Mouse (Mus musculus) heart, embryonic 11.5 days (tissue): ENCODE measurements around the gene Wdr83. TPM values are rescaled to one million over a fixed set of nuclear protein-coding genes. Genes with fewer than 3 reads are reported as not detected.
"Not testable (repeated sequence)": the region's sequence is repeated elsewhere in the genome, so short reads cannot be mapped to it uniquely, and the experiment has no call there.

Experiments
- ATAC-seq: fragments of 200-750 bp; cut with Nextera tagmentation; replicated peaks from 2 replicates; pipeline ENCODE4 v1.8.0; 2017; ENCODE audit warnings: moderate library complexity; ENCODE audit not compliant: insufficient number of reproducible peaks, low FRiP score, low TSS enrichment
- H3K27ac ChIP-seq: fragments of 300-500 bp; sonication (generic); 2 replicates; pipeline ENCODE4 v1.5.1; 2014; ENCODE audit warnings: mild to moderate bottlenecking, low read depth, low read length
- H3K27me3 ChIP-seq: fragments of 300-500 bp; sonication (generic); 2 replicates; pipeline ENCODE4 v1.6.1; 2014; ENCODE audit warnings: mild to moderate bottlenecking, low read length, mixed read lengths; ENCODE audit not compliant: control insufficient read depth, insufficient read depth
- H3K36me3 ChIP-seq: fragments of 300-500 bp; sonication (generic); 2 replicates; pipeline ENCODE4 v1.6.1; 2014; ENCODE audit warnings: mild to moderate bottlenecking, low read length, moderate library complexity, mixed read lengths; ENCODE audit not compliant: control insufficient read depth, insufficient read depth
- H3K4me1 ChIP-seq: fragments of 300-500 bp; sonication (generic); 2 replicates; pipeline ENCODE4 v1.6.1; 2014; ENCODE audit warnings: low read length; ENCODE audit not compliant: control insufficient read depth, insufficient read depth
- H3K4me2 ChIP-seq: fragments of 300-500 bp; sonication (generic); 2 replicates; pipeline ENCODE4 v1.6.1; 2014; ENCODE audit warnings: mild to moderate bottlenecking, moderate library complexity
- H3K4me3 ChIP-seq: fragments of 300-500 bp; sonication (generic); 2 replicates; pipeline ENCODE4 v1.5.1; 2014; ENCODE audit warnings: low read depth, low read length
- H3K9ac ChIP-seq: fragments of 300-500 bp; sonication (generic); 2 replicates; pipeline ENCODE4 v1.6.1; 2014; ENCODE audit warnings: mild to moderate bottlenecking, low read depth, low read length, moderate library complexity
- H3K9me3 ChIP-seq: fragments of 300-500 bp; sonication (generic); replicated peaks from 2 replicates; pipeline ENCODE4 v1.6.1; 2016; ENCODE audit warnings: low read length; ENCODE audit not compliant: control insufficient read depth
- WGBS: fragments of 180-500 bp; shearing (Covaris S2); extraction: QIAGEN DNeasy Blood & Tissue Kit; methylation state at CpG from one replicate; pipeline ENCODE4 v1.1.7; 2014; ENCODE audit not compliant: insufficient replicate concordance; 5-methylcytosine and 5-hydroxymethylcytosine counted together
- polyA plus RNA-seq: library from polyadenylated mRNA; unstranded; fragments of >200 nt; fragmentation: Nextera tagmentation; extraction: Ambion mirVana; gene quantifications from 2 replicates; pipeline ENCODE4 v1.2.1, GENCODE M21; 2014

Gene Wdr83
- polyA plus RNA-seq, 1 experiment from 2014 or later = 36.5 TPM

- H3K27ac ChIP-seq = no peak overlapping the region
- no peak overlapping the region for H3K4me2 ChIP-seq
- no peaks in the 10 kb centered on the region for H3K9me3 ChIP-seq
- no peak overlapping the region for H3K4me3 ChIP-seq
- H3K9ac ChIP-seq = no peak overlapping the region
- WGBS = 79% methylated on average over 8 of the region's 8 CpGs
- ATAC-seq = no peak
- H3K27me3 ChIP-seq = no peaks in the 10 kb centered on the region
- no peaks in the 10 kb centered on the region for H3K36me3 ChIP-seq
- H3K4me1 ChIP-seq = peaks cover 18% of the 10 kb centered on the region
Observed at GRCm38 (mm10) chr8:85084633-85085032, 3.5 kb upstream of the Wdr83 start.

- peak; percentile 65 for ATAC-seq
- H3K36me3 ChIP-seq = no peaks in the 10 kb centered on the region
- H3K4me3 ChIP-seq = peak within 1 kb of the TSS; percentile 72
- H3K27me3 ChIP-seq = no peaks in the 10 kb centered on the region
- H3K9me3 ChIP-seq = no peaks in the 10 kb centered on the region
- H3K27ac ChIP-seq = 0 out of 2 replicates have a peak within 1 kb of the TSS, but pooled peaks have one; percentile 18
- H3K9ac ChIP-seq = peak within 1 kb of the TSS; percentile 85
- peak within 1 kb of the TSS; percentile 82 for H3K4me2 ChIP-seq
- H3K4me1 ChIP-seq = peaks cover 21% of the 10 kb centered on the region
- 2% methylated on average over 30 of the region's 30 CpGs for WGBS
Observed at GRCm38 (mm10) chr8:85083108-85083813, 2.2 kb upstream of the Wdr83 start, which contains the start of gene Man2b1. TSS of gene Man2b1 (plus strand) at chr8:85083270.

DNA sequence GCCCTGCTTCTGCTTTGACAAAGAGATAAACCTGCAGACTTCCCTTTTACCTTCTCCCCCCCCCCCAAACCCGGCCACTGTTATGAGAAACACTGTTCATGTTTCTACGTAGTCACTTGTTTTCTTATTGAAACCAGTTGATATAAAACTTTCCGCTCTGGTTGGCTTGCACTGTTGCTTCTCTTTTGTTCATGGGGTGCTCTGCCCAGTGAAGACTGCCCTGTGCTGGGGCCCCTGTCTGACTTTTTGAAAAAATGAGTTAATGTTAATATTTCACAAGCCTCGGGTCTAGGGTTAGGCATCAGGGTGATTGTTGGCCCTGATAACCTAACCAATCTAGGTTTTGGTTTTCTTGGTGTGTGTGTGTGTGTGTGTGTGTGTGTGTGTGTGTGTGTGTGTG is 1.1 kb upstream of the Wdr83 start:
- not testable (repeated sequence) for ATAC-seq
- 80% methylated on average over 4 of the region's 4 CpGs for WGBS

GRCm38 (mm10) chr8:85080532-85081215 is 432 bp downstream of the Wdr83 start, which contains the start of gene Wdr83os:
TSS of gene Wdr83os (plus strand) at chr8:85080740.
- under 1% methylated on average over 30 of the region's 30 CpGs for WGBS
- Histone ChIP-seq H3K27ac (no peak within 1 kb of the TSS), H3K9me3 (no peaks in the 10 kb centered on the region), H3K4me2 (peak within 1 kb of the TSS; percentile 96), H3K4me3 (peak within 1 kb of the TSS; percentile 62), H3K4me1 (peaks cover 21% of the 10 kb centered on the region), H3K36me3 (peaks cover 10% of the 10 kb centered on the region), H3K27me3 (no peaks in the 10 kb centered on the region), H3K9ac (peak within 1 kb of the TSS; percentile 87)
- ATAC-seq = no peak

More for the DNA sequence above, 1.1 kb upstream of the Wdr83 start:
- not testable (repeated sequence) for H3K36me3 ChIP-seq, H3K9me3 ChIP-seq, H3K27me3 ChIP-seq, H3K27ac ChIP-seq, H3K9ac ChIP-seq, H3K4me3 ChIP-seq, H3K4me2 ChIP-seq
- peaks cover 21% of the 10 kb centered on the region for H3K4me1 ChIP-seq

- H3K4me2 ChIP-seq = peak overlapping the region; percentile 96
- H3K4me1 ChIP-seq = peaks cover 21% of the 10 kb centered on the region
- H3K9ac ChIP-seq = peak overlapping the region; percentile 87
- H3K9me3 ChIP-seq = no peaks in the 10 kb centered on the region
- H3K36me3 ChIP-seq = peaks cover 15% of the 10 kb centered on the region
- peak overlapping the region; percentile 62 for H3K4me3 ChIP-seq
- no peaks in the 10 kb centered on the region for H3K27me3 ChIP-seq
- no peak for ATAC-seq
- 1% methylated on average over 25 of the region's 25 CpGs for WGBS
- H3K27ac ChIP-seq = no peak overlapping the region
Observed at GRCm38 (mm10) chr8:85080214-85080531, 933 bp downstream of the Wdr83 start.

- no peak overlapping the region for H3K4me2 ChIP-seq
- 0% methylated on average over 2 of the region's 2 CpGs for WGBS
- no peak overlapping the region for H3K9ac ChIP-seq
- ATAC-seq = no peak
- H3K36me3 ChIP-seq = peaks cover 28% of the 10 kb centered on the region
- no peaks in the 10 kb centered on the region for H3K9me3 ChIP-seq
- no peaks in the 10 kb centered on the region for H3K27me3 ChIP-seq
- H3K4me3 ChIP-seq = no peak overlapping the region
- H3K27ac ChIP-seq = no peak overlapping the region
- peaks cover 20% of the 10 kb centered on the region for H3K4me1 ChIP-seq
Observed at GRCm38 (mm10) chr8:85076993-85077392, 4.1 kb downstream of the Wdr83 start.

GRCm38 (mm10) chr8:85076001-85076400 is 5.1 kb downstream of the Wdr83 start:
- peaks cover 14% of the 10 kb centered on the region for H3K4me1 ChIP-seq
- no peak overlapping the region for H3K4me2 ChIP-seq
- peaks cover 28% of the 10 kb centered on the region for H3K36me3 ChIP-seq
- H3K4me3 ChIP-seq = no peak overlapping the region
- 75% methylated on average over 9 of the region's 9 CpGs for WGBS
- H3K27me3 ChIP-seq = no peaks in the 10 kb centered on the region
- no peak overlapping the region for H3K27ac ChIP-seq
- ATAC-seq = no peak
- H3K9ac ChIP-seq = no peak overlapping the region
- no peaks in the 10 kb centered on the region for H3K9me3 ChIP-seq

DNA sequence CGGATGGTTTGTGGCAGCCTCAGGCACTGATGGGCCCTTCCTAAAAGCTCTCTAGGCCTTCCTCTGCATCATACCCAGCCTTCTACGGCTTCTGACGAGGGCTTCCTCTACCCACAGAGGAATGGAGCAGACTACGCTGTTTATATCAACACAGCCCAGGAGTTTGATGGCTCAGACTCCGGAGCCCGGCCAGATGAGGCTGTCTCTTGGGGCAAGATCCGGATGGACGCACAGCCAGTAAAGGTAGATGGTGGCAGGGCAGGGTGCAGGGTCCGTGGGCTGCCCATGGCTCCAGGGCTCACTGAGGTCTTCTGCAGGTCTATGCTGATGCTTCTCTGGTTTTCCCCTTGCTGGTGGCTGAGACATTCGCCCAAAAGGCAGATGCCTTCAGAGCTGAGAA is 6.5 kb downstream of the Wdr83 start:
- Histone ChIP-seq H3K27ac (no peak overlapping the region), H3K9me3 (no peaks in the 10 kb centered on the region), H3K36me3 (peaks cover 28% of the 10 kb centered on the region), H3K9ac (no peak overlapping the region), H3K4me2 (no peak overlapping the region), H3K4me1 (peaks cover 11% of the 10 kb centered on the region), H3K27me3 (no peaks in the 10 kb centered on the region), H3K4me3 (no peak overlapping the region)
- no peak for ATAC-seq
- 89% methylated on average over 10 of the region's 10 CpGs for WGBS
